Mouse (Mus musculus) cerebellum, postnatal 14 days (tissue): ENCODE results near the gene Ccdc114.
"Not testable (repeated sequence)": the region's sequence is repeated elsewhere in the genome, so short reads cannot be mapped to it uniquely, and the experiment has no call there.

Source experiments
- DNase-seq, 2 experiments: peaks; one replicate each; pipeline ENCODE4 v3.0.0; 2021; ENCODE audit warnings: mixed read lengths in 2 of 2

The Ccdc114 gene

DNA sequence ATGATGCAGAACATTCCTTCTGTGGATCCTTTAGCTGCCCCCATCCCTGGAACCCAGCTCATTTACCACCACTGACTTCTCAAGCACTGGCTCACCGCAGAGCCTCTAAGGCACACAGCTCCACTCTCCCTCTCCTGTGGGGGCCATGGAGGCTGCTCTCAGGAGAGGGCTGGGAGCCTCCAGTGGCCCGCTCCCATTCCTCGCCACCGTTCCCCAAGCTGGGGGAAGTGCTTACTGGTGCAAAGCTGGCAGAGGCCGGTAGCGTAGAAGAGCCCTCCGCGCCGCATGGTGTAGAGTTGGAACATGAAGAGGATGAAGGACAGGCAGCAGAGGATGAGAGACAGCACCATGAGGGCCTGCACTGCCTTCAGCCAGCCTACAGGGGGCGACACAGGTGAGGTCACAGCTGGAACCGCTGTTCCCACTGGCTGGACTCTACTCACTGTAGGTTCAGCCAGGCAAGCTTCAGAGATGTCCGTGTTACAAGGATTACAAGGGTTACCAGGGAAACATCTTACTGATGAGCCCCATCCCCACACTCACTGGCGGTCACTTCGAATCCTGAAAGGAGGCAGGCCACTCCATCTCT, 4.7 kb upstream of the Ccdc114 start:
- no peak for DNase-seq

DNA sequence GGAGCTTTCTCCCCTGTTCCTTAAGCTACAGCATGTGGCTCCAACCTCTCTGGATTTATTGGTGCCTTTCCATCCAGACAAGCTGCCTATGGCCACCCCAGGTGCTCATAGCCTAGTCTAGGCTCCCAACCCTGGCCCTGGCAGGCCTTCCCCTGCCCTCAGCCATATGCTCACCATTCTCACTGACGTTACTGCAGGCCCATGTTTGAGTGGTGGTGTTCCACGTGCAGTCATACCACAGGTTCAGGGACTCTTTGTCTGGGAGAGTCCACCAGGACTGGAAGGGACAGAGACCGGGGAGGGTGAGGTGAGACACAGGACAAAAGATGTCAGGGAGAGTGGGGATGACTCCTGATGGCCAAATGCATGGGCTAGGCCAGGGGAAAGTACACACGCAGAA, 4.1 kb upstream of the Ccdc114 start:
- DNase-seq, result no peak

- DNase-seq, result no peak
These were observed 3.2 kb upstream of the Ccdc114 start for GRCm38 (mm10) chr7:45920583-45921241.

GRCm38 (mm10) chr7:45921242-45921621, 2.6 kb upstream of the Ccdc114 start, which contains the start of gene Emp3:
Emp3 (minus strand) TSS chr7:45921404.
- no peak for DNase-seq

GRCm38 (mm10) chr7:45921950-45922600, 1.8 kb upstream of the Ccdc114 start:
- DNase-seq, result no peak

- DNase-seq, result peak; percentile 90 to 92
These were observed 727 bp upstream of the Ccdc114 start for GRCm38 (mm10) chr7:45922928-45923761.

GRCm38 (mm10) chr7:45924429-45924816, 551 bp downstream of the Ccdc114 start:
- peak in 1 of 2 experiments; percentile 23 for DNase-seq

DNA sequence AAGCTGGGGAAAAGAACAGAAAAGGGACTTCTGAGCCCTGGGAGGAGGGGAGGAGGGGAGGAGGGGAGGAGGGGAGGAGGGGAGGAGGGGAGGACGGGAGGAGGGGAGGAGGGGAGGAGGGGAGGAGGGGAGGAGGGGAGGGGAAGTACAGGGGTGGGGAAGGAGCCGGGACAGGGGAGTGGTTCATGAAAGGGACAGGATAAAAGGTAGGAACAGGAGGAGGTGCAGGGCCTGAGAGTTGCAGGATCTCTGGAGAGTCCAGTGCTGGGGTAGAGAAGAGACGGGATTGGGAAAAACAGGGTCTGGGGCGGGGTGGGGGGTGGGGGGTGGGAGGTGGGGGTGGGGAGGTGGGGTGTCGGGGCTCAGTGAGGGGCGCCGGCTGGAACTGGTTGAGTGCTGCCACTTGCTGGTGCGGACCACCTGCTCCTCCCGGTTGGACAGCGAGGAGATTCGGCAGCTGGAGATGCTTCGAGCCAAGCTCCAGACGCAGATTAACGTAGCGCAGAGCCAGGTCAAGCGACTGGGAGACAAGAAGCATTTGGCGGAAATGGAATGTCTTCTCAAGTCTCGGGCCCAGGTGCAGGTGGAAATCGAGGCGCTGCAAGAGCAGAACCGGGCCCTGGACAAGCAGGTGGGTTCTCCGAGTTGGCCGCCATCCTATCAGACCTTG, 4.9 kb downstream of the Ccdc114 start:
- DNase-seq, result peak; percentile 28 to 43

GRCm38 (mm10) chr7:45929688-45930087, 5.8 kb downstream of the Ccdc114 start:
- no peak for DNase-seq

DNA sequence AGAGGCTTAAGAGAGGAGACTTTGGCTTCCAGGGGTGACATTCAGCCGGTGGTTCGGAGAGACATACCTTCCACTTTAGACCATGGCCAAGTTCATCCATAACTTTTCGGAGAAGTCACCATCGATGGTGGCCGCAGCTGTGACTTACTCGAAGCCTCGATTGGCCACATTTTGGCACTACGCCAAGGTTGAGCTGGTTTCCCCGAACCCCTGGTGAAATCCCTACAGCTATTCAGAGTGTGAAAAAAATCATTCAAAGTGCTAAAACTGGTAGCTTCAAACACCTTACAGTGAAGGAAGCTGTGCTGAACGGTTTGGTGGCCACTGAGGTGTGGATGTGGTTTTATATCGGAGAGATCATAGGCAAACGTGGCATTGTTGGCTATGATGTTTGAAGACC, 9.9 kb downstream of the Ccdc114 start:
- not testable (repeated sequence) for DNase-seq

DNA sequence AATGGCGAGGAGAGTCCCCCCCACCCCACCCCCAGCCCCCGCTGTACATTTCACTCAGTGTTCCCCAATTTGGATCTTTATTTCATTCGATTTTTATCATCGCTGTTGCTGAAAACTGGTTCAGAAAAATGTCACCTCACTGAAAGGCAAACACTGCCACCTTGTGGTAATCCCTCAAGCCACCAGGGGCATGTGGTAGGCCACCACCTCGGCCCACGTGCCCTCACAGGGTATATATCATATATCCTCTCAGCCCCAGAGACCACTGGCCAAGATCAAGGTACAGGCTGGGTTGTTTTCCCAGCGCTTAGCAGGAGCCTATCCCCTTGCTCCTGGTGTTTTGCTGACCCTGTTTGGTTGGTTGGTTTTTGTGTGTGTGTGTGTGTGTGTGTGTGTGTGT, 11.2 kb downstream of the Ccdc114 start:
- peak; percentile 78 to 85 for DNase-seq

DNA sequence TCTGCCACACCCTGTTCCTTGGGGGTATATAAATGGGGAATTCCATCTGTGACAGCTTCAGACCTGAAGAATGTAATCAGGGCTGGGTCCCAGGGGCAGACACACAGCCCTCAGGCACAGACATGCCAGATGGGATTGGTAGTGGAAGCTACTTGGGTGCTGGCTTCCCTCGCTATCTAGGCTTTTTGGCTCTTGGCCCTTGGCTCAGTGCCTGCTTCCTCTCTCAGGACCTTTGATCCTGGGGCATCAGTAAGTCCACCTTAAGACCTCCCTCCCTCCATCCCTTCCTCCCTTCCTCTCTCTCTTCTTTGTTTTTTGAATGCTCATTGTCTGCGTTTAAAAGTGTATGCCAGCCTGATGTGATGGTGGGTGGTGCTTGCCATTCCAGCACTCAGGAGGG, 16.0 kb downstream of the Ccdc114 start:
- no peak for DNase-seq

GRCm38 (mm10) chr7:45941986-45942385, 18.1 kb downstream of the Ccdc114 start:
- DNase-seq, result no peak

DNA sequence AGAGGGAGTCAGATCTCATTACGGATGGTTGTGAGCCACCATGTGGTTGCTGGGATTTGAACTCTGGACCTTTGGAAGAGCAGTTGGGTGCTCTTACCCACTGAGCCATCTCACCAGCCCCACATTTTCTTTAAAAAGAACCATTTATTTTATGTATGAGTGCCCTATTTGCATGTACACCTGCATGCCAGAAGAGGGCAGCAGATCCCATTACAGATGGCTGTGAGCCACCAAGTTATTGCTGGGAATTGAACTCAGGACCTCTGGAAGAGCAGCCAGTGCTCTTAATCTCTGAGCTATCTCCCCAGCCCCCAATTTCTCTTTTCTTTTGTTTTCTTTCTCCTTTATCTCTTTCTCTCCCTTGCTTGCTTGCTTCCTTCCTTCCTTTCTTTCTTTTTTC, 19.4 kb downstream of the Ccdc114 start:
- peak in 1 of 2 experiments; percentile 34 for DNase-seq

DNA sequence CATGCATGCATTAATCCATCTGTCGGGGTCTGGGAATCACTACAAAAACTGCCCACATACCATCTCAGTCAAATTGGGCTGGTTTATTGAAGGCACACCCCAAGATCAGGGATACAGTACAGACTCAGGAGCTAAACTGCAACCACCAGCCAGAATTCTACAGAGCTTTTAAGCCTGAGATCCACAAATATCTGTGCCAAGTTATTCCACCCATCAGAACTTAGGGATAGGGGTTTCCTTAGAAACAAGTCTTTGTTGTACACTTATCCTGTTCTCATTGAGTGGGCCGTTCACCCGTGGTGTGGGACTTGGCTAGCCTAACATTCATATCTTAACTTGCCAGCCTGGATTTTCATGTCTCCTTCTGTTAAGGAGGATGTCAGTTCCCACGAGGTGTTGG, 25.2 kb downstream of the Ccdc114 start:
- no peak for DNase-seq

- DNase-seq, result no peak
These were observed 32.7 kb downstream of the Ccdc114 start for GRCm38 (mm10) chr7:45956611-45957010.

DNA sequence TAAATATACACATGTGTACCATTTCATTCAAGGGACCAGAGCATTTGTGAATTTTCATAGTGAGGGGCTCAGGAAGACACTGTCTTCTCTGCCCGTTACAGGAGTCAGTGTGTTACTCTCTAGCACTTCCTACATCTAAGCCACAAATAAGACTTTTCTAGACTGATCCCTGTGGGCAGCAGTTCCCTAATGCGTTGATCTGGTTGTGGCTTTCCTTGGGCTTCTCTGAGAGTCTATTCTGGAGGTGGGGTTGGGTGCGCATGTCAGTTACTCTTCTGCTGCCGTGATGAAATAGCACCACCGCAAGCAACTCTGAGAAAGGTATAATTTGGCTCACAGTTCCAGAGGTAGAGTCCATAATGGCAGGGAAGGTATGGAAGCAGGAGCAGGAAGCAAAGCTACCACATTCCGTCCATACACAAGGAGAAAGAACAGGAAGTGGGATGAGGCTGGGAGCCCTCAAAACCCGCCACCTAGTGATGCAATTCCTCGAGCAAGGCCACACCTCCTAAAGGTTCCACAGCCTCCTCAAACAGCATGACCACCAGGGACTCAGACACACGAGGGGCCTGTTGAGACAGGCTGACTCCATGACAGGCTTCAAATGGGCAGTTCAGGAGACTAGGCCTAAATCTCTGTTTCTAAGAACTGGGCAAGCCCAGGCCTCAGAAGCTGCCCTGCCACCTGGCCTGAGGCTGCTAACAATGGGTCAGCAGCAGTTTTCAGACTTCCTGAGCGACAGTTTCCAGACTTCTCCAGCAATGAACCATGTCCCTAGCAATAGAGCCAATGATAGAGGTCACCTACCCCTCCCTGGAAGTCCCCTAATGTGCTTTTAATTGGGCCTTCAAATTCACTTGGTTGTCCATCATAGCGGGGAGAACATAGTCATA, 48.2 kb downstream of the Ccdc114 start:
- DNase-seq, result no peak

GRCm38 (mm10) chr7:45973271-45973687, 49.4 kb downstream of the Ccdc114 start:
- DNase-seq, result peak in 1 of 2 experiments; percentile 6

DNA sequence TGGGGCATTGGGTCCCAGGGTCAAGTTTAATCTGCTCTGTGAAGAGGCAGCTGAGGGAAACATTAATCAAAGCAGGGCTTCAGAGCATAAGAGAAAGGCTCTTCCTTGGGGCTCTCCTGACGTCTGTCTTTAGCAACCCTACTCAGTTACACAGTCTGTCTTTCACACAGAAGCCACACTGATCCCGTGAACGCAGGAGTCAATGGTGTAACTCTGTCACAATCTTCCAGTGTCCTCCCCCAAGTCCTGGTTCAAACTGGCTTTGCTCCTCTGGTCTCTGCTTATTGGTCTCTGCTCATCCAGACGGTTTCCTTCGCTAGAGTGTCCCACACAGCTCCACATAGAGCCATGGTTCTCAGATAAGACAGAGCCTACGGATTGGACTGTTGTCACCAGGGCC, 50.2 kb downstream of the Ccdc114 start:
- no peak for DNase-seq

DNA sequence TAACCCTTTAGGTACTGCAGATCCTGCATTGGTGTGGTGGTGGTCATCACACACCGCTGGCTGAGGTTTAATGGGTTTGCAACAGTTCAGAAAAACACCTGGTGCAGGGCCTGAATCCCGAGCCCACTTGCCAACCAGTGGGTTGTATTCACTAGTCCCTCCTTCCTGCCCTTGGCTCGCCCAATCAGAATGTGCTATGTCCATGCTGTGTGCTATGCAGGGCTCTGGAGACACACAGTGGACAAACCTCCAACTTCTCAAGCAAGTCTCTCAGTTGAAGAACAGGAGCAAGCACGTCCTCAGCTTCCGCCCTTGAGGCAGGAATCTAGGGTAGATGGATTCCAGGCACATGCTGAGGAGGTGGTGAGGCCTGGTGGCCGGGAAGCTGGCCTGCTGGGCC, 50.6 kb downstream of the Ccdc114 start:
- no peak for DNase-seq

- no peak for DNase-seq
These were observed 57.7 kb downstream of the Ccdc114 start for GRCm38 (mm10) chr7:45981612-45982011.

- DNase-seq, result no peak
These were observed 63.0 kb downstream of the Ccdc114 start for GRCm38 (mm10) chr7:45986893-45987292.
